ENCODE assay signal across 8 mouse cellular contexts in genomic region chr13:68997821-68998551, GRCm38 (mm10). TPM values are rescaled to one million over a fixed set of nuclear protein-coding genes. Genes with fewer than 3 reads are reported as not detected.
A peak's percentile ranks its signal among the peaks of the same experiment; 100 is the strongest.
DNase-seq lines count a peak whose midpoint lies in the region; ATAC-seq and TF ChIP-seq lines count a peak whose summit lies in the region.

No protein-coding gene starts in this region.

- H3K9ac ChIP-seq in embryonic facial prominence, embryonic 15.5 days = peak overlapping the region; percentile 53
- H3K9ac ChIP-seq in neural tube, embryonic 11.5 days (ENCODE audit: low read length) = peak overlapping the region; percentile 62

- intact Hi-C loops in left cerebral cortex, postnatal 14 days (cut with DNase I) = loop anchor here (2.0 to 5.0 kb wide), 3 partner anchors 376 to 463 kb away; no protein-coding TSS in a partner anchor

- 3% methylated on average over 22 of the region's 22 CpGs for WGBS in embryonic facial prominence, embryonic 15.5 days
- 8% methylated on average over 22 of the region's 22 CpGs for WGBS in neural tube, embryonic 11.5 days

- 0 out of 2 replicates have a peak, but pooled peaks have one; percentile 8 for TF ChIP-seq CTCF in layer of hippocampus, adult 2 months (conservative IDR thresholded peaks at IDR 0.05)

- peak overlapping the region; percentile 92 for H3K4me3 ChIP-seq in layer of hippocampus, adult 2 months
- peak overlapping the region; percentile 64 for H3K4me3 ChIP-seq in embryonic facial prominence, embryonic 15.5 days (replicated peaks)
- H3K4me3 ChIP-seq in neural tube, embryonic 11.5 days (ENCODE audit: low read depth, low read length) = peak overlapping the region; percentile 49

- H3K27me3 ChIP-seq in embryonic facial prominence, embryonic 15.5 days = peaks cover 13% of the 10 kb centered on the region; the same call in 1 of the 2 replicates
- H3K27me3 ChIP-seq in neural tube, embryonic 11.5 days (ENCODE audit: control insufficient read depth, insufficient read depth, low read length) = 0 out of 2 replicates have a peak, but pooled peaks cover 2% of the 10 kb centered on the region

- H3K27ac ChIP-seq in layer of hippocampus, adult 2 months = peak overlapping the region; percentile 98
- peak overlapping the region; percentile 44; the same call in 1 of the 2 replicates for H3K27ac ChIP-seq in embryonic facial prominence, embryonic 15.5 days (replicated peaks)
- no peak overlapping the region for H3K27ac ChIP-seq in neural tube, embryonic 11.5 days (ENCODE audit: low read depth, low read length)

- H3K4me2 ChIP-seq in embryonic facial prominence, embryonic 15.5 days (replicated peaks) = peak overlapping the region; percentile 91
- H3K4me2 ChIP-seq in neural tube, embryonic 11.5 days (ENCODE audit: low read depth) = peak overlapping the region; percentile 90

- no peak for ATAC-seq in embryonic facial prominence, embryonic 15.5 days (ENCODE audit: insufficient number of reproducible peaks, low FRiP score, low TSS enrichment, low read depth)
- ATAC-seq in neural tube, embryonic 11.5 days (ENCODE audit: insufficient read depth, low FRiP score, low TSS enrichment) = no peak

- H3K9me3 ChIP-seq in embryonic facial prominence, embryonic 15.5 days (replicated peaks) = no peaks in the 10 kb centered on the region
- no peaks in the 10 kb centered on the region for H3K9me3 ChIP-seq in neural tube, embryonic 11.5 days (ENCODE audit: control insufficient read depth, low read length)

- H3K36me3 ChIP-seq in embryonic facial prominence, embryonic 15.5 days = no peaks in the 10 kb centered on the region
- H3K36me3 ChIP-seq in neural tube, embryonic 11.5 days (ENCODE audit: control insufficient read depth, insufficient read depth, low read length) = no peaks in the 10 kb centered on the region

- peak in 1 of 2 experiments; percentile 30 for DNase-seq in layer of hippocampus, adult 2 months (ENCODE audit: low spot score in 2 of 2)
- no peak for DNase-seq in layer of hippocampus, adult 9-10 months (ENCODE audit: low spot score)
- peak; percentile 37 to 40 for DNase-seq in left cerebral cortex, postnatal 14 days (ENCODE audit: low spot score in 2 of 2)
- peak; percentile 33 for DNase-seq in neural tube, embryonic 11.5 days (ENCODE audit: low spot score)
- no peak for DNase-seq in spleen, postnatal 14 days (ENCODE audit: low spot score in 2 of 2)
- no peak for DNase-seq in urinary bladder, postnatal 4 days (ENCODE audit: low spot score in 2 of 2)
- no peak for DNase-seq in T-cell, adult 2 months (ENCODE audit: low spot score)

- H3K4me1 ChIP-seq in embryonic facial prominence, embryonic 15.5 days = peaks cover 21% of the 10 kb centered on the region
- 0 out of 2 replicates have a peak, but pooled peaks cover 2% of the 10 kb centered on the region for H3K4me1 ChIP-seq in neural tube, embryonic 11.5 days (ENCODE audit: control insufficient read depth, insufficient read depth, low read length)

RNA-seq across cellular contexts. Expression of gene Adcy2, which starts 1.4 kb away (rescaled TPM):
- total RNA-seq in layer of hippocampus, adult 2 months (2021) = 100 to 1,000 TPM; 116 TPM
- polyA plus RNA-seq in embryonic facial prominence, embryonic 15.5 days (2015; fragmentation: Nextera tagmentation; extraction: Ambion mirVana) = 8.0 and 8.5 TPM in 2 replicates
- 100 to 1,000 TPM; 106 to 116 TPM for total RNA-seq in left cerebral cortex, postnatal 14 days (2021)
- 7.5 and 7.8 TPM in 2 replicates for polyA plus RNA-seq in neural tube, embryonic 11.5 days (2014; fragmentation: Nextera tagmentation; extraction: Ambion mirVana)

Comparison
In these comparisons a context has a peak if more than half of its experiments do, and no peak if none do; other contexts are left out.
1. DNase-seq: peak in left cerebral cortex, postnatal 14 days (2 of 2) and neural tube, embryonic 11.5 days (single experiment); none in layer of hippocampus, adult 9-10 months (single experiment), spleen, postnatal 14 days (0 of 2), urinary bladder, postnatal 4 days (0 of 2) and T-cell, adult 2 months (single experiment).
2. Peak in every context shown above with its lines, with median percentiles within 50 percentile points of each other: H3K4me3 ChIP-seq.